Mouse (Mus musculus) embryonic facial prominence, embryonic 15.5 days (tissue): ENCODE measurements around the gene Fars2. TPM values are rescaled to one million over a fixed set of nuclear protein-coding genes. Genes with fewer than 3 reads are reported as not detected.

ENCODE experiments used
- ATAC-seq: fragments of 200-750 bp; cut with Nextera tagmentation; 2 replicates; pipeline ENCODE4 v1.8.0; 2017; ENCODE audit warnings: low read depth, moderate TSS enrichment; ENCODE audit not compliant: insufficient number of reproducible peaks, low FRiP score, low TSS enrichment
- H3K27ac ChIP-seq: fragments of 300-500 bp; sonication (generic); replicated peaks from 2 replicates; pipeline ENCODE4 v1.5.1; 2015; ENCODE audit warnings: mild to moderate bottlenecking, inconsistent platforms
- H3K27me3 ChIP-seq: fragments of 300-500 bp; sonication (generic); 2 replicates; pipeline ENCODE4 v1.6.1; 2015; ENCODE audit warnings: inconsistent platforms
- H3K36me3 ChIP-seq: fragments of 300-500 bp; sonication (generic); 2 replicates; pipeline ENCODE4 v1.6.1; 2015; ENCODE audit warnings: mild to moderate bottlenecking, inconsistent platforms
- H3K4me1 ChIP-seq: fragments of 300-500 bp; sonication (generic); 2 replicates; pipeline ENCODE4 v1.6.1; 2015; ENCODE audit warnings: inconsistent platforms
- H3K4me2 ChIP-seq: fragments of 300-500 bp; sonication (generic); replicated peaks from 2 replicates; pipeline ENCODE4 v1.6.1; 2015; ENCODE audit warnings: mild to moderate bottlenecking, inconsistent platforms
- H3K4me3 ChIP-seq: fragments of 300-500 bp; sonication (generic); replicated peaks from 2 replicates; pipeline ENCODE4 v1.5.1; 2015; ENCODE audit warnings: mild to moderate bottlenecking, inconsistent platforms
- H3K9ac ChIP-seq: fragments of 300-500 bp; sonication (generic); 2 replicates; pipeline ENCODE4 v1.6.1; 2015; ENCODE audit warnings: inconsistent platforms
- H3K9me3 ChIP-seq: fragments of 300-500 bp; sonication (generic); replicated peaks from 2 replicates; pipeline ENCODE4 v1.6.1; 2016; ENCODE audit warnings: inconsistent platforms
- WGBS: fragments of 180-500 bp; shearing (Covaris S2); methylation state at CpG from one replicate; pipeline ENCODE4 v1.1.7; 2015; 5-methylcytosine and 5-hydroxymethylcytosine counted together
- polyA plus RNA-seq: library from polyadenylated mRNA; unstranded; fragments of >200 nt; fragmentation: Nextera tagmentation; extraction: Ambion mirVana; gene quantifications from 2 replicates; pipeline ENCODE4 v1.2.1, GENCODE M21; 2015

The Fars2 gene
- polyA plus RNA-seq, 1 experiment from 2014 or later, result 34.1 TPM

DNA sequence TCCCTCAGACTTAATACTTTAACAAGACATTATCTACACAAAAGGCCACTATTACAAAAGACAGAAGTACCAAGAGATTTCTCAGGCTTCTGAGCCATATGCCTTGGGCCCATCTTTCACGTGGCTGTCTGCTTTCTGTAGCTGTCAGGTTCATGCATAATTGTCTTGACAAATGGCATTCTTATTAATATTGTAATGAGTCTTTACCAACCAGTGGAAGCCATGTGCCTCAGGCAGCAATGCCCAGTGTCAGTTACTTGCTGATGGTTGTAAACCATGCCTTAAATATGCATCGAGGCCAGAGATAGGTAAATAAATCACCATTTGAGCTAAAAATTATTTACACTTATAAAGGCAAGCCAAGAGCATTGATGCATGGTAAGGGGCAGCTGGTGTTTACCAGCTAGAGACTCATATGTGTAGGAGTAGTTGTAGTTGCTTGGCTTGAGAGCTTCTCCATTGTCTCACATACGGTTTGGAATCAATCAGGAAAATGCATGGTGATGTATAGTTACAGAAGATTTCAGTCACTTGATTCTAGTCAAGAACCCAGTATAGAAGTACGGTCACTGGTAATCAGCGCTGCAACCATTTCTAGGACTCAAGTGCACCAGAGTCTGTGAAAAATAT lies 76.4 kb downstream of the Fars2 start:
- H3K27me3 ChIP-seq, result no peaks in the 10 kb centered on the region
- no peak overlapping the region for H3K27ac ChIP-seq
- ATAC-seq, result no peak
- H3K4me3 ChIP-seq, result no peak overlapping the region
- no peak overlapping the region for H3K4me2 ChIP-seq
- no peaks in the 10 kb centered on the region for H3K36me3 ChIP-seq
- no peak overlapping the region for H3K9ac ChIP-seq
- WGBS, result 80% methylated on average over 5 of the region's 5 CpGs
- H3K9me3 ChIP-seq, result no peaks in the 10 kb centered on the region
- H3K4me1 ChIP-seq, result no peaks in the 10 kb centered on the region

DNA sequence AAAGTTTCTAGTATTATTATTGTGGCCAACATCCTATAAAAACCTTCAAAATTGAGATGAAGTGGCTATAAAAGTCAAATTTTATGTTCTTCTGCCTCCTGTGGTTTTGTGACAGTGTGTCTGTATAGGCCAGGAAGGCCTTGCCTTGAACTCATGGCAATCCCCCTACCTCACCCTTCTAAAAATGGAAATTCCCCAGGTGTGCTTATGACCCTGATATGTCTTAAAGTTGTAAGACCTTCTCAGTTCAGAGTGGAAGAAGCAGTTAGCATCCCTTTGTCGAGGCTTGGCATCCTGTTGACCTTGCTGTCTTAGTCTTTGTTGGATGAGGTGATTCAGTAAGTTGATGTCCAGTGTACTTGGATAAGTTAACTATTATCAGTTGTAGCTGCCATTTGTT lies 82.1 kb downstream of the Fars2 start:
- no peaks in the 10 kb centered on the region for H3K4me1 ChIP-seq
- no peak overlapping the region for H3K27ac ChIP-seq
- no peak overlapping the region for H3K4me3 ChIP-seq
- no peak for ATAC-seq
- 91% methylated on average over 1 of the region's 1 CpGs for WGBS
- no peak overlapping the region for H3K4me2 ChIP-seq
- no peaks in the 10 kb centered on the region for H3K9me3 ChIP-seq
- H3K27me3 ChIP-seq, result no peaks in the 10 kb centered on the region
- H3K9ac ChIP-seq, result no peak overlapping the region
- no peaks in the 10 kb centered on the region for H3K36me3 ChIP-seq

DNA sequence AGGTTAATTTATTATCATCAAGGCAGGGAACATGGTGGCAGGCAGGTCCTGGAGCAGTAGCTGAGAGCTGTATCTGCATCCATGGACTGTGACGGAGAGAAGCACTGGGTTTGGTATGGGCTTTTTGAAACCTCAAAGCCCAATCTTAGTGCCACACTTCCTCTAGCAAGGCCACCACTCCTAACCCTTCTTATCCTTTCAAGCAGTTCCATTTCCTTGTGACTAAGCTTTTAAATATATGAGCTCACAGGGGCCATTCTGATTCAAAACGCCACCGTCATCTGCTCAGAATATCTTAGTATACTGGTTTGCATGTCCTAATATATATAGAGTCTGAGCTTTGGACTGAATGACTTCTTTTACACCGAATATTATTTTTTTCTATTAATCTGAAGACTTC lies 83.2 kb downstream of the Fars2 start:
- Histone ChIP-seq H3K36me3 (no peaks in the 10 kb centered on the region), H3K4me2 (no peak overlapping the region), H3K4me1 (no peaks in the 10 kb centered on the region), H3K9me3 (no peaks in the 10 kb centered on the region), H3K4me3 (no peak overlapping the region), H3K27ac (no peak overlapping the region), H3K27me3 (no peaks in the 10 kb centered on the region), H3K9ac (no peak overlapping the region)
- 87% methylated on average over 4 of the region's 4 CpGs for WGBS
- ATAC-seq, result no peak

DNA sequence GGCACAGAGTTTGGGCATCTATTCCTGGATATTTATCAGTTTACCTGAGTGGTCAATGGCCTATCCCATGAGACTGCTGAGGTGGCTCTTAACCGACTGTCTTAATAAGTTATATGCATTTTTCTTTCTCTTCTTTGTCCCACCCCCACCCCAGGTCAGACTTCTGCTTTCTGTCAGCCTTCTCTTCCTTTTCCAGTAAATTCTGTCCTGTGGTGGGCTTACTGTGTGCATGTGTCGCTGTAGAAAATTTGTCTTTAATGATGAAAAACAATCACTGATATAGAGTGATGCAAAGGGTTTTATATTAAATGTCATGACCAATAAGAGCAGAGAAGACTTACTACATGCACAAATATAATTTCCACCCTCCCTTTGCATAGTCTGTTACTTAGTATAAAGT lies 85.3 kb downstream of the Fars2 start:
- no peak overlapping the region for H3K9ac ChIP-seq
- WGBS, result 74% methylated on average over 2 of the region's 2 CpGs
- no peak overlapping the region for H3K4me3 ChIP-seq
- no peaks in the 10 kb centered on the region for H3K36me3 ChIP-seq
- H3K4me2 ChIP-seq, result no peak overlapping the region
- no peaks in the 10 kb centered on the region for H3K27me3 ChIP-seq
- no peak overlapping the region for H3K27ac ChIP-seq
- no peaks in the 10 kb centered on the region for H3K9me3 ChIP-seq
- H3K4me1 ChIP-seq, result no peaks in the 10 kb centered on the region
- no peak for ATAC-seq

DNA sequence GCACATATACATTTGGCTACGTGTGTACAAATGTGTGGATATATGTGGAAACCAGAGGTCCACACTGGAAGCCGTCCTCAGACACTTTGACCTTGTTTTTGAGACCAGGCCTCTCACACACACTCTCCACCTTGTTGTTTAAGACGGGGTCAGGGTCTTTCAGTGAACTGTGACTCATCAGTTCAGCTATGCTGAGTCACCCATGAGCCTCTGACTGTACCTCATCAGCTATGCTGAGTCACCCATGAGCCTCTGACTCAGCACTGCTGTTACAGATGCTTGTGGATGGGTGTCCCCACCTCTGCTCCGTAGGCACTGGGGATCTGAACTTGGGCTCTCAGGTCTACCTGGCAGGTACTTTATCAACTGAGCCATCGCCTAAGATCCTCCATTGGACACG lies 85.8 kb downstream of the Fars2 start:
- Histone ChIP-seq H3K27ac (no peak overlapping the region), H3K4me2 (no peak overlapping the region), H3K4me1 (no peaks in the 10 kb centered on the region), H3K9me3 (no peaks in the 10 kb centered on the region), H3K9ac (no peak overlapping the region), H3K36me3 (no peaks in the 10 kb centered on the region), H3K4me3 (no peak overlapping the region), H3K27me3 (no peaks in the 10 kb centered on the region)
- 82% methylated on average over 6 of the region's 6 CpGs for WGBS
- no peak for ATAC-seq

DNA sequence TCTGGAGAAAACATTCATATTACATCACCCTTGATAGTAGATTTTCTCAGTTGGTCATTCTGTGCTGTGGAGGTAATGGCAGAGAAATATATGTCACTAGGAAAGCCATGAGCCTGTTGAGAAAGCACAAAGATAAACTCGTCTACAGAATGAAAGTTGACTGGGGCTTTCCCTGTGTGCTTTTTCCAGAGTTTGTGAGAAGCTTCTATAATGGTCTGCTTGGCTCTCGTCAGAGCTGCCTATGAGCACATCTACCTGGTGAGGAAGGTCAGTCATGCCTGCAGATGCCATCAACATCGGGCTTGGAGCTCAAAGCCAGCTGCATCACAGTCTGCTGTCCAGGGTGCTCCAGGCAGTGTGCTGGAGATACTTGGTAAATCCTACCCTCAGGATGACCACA lies 87.1 kb downstream of the Fars2 start:
- Histone ChIP-seq H3K9ac (no peak overlapping the region), H3K9me3 (no peaks in the 10 kb centered on the region), H3K27ac (no peak overlapping the region), H3K4me2 (no peak overlapping the region), H3K36me3 (no peaks in the 10 kb centered on the region), H3K4me3 (no peak overlapping the region), H3K4me1 (no peaks in the 10 kb centered on the region), H3K27me3 (no peaks in the 10 kb centered on the region)
- 78% methylated on average over 3 of the region's 3 CpGs for WGBS
- no peak for ATAC-seq

DNA sequence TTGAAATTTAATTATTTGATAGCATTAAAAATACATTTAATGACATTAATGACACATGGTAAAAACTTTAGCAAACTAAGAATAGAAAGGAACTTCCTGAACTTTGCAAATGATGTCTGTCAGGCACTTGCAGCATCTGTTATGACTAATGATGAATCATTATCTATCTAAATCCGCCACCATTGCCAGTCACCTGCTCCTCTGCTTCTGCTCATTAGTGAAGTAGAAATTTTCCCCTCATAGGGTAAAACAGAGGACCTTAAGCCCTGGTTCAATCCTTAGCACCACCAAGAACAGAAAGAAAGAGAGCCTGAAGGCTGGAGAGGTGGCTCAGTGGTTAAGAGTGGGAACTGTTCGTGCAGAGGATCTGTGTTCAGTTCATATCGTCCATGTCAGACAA lies 93.8 kb downstream of the Fars2 start:
- no peak overlapping the region for H3K27ac ChIP-seq
- ATAC-seq, result no peak
- no peak overlapping the region for H3K4me2 ChIP-seq
- no peak overlapping the region for H3K4me3 ChIP-seq
- H3K9ac ChIP-seq, result no peak overlapping the region
- no peaks in the 10 kb centered on the region for H3K9me3 ChIP-seq
- no peaks in the 10 kb centered on the region for H3K36me3 ChIP-seq
- WGBS, result 81% methylated on average over 3 of the region's 3 CpGs
- H3K4me1 ChIP-seq, result no peaks in the 10 kb centered on the region
- H3K27me3 ChIP-seq, result no peaks in the 10 kb centered on the region

DNA sequence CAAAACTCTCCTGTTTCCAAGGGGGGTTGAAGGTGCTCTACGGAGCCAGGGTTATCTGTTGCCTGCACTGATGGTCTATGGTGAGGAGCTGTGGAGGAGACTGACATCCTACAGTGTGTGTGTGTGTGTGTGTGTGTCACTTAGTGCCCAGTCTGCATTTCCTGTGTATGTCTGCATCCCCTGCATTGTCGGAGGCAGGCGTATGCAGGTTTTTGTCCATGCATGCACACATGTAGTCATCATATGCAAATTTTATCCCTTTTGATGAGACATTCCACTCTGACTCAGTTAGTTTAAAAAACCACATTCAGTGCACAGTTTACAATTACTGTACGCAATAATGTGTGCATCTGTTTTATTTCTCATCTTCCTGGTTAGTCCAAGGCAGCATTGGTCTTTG lies 96.8 kb downstream of the Fars2 start:
- WGBS, result 73% methylated on average over 4 of the region's 4 CpGs
- H3K27ac ChIP-seq, result no peak overlapping the region

DNA sequence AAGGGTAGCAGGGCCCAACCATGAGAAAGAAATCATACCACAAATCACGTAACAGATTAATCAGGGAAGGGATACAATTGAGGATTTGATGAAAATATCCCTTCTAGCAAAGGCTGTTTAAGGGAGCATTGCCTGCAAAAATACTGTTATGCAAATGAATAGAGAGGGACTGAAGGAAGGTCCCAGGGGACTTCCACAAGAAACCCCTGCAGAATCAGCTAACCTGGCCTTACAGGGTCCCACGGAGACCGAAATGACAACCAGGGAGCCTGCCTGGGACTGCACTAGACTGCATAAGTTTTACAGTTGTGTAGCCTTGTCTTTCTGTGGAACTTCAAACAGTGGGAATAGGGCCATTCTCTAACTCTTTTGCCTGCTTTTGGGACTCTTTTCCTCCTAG lies 98.8 kb downstream of the Fars2 start:
- ATAC-seq, result no peak
- 83% methylated on average over 3 of the region's 3 CpGs for WGBS

More for the DNA sequence above, 96.8 kb downstream of the Fars2 start:
- Histone ChIP-seq H3K4me1 (no peaks in the 10 kb centered on the region), H3K36me3 (no peaks in the 10 kb centered on the region), H3K4me3 (no peak overlapping the region), H3K9ac (no peak overlapping the region), H3K9me3 (no peaks in the 10 kb centered on the region), H3K27me3 (no peaks in the 10 kb centered on the region), H3K4me2 (no peak overlapping the region)
- ATAC-seq, result no peak

DNA sequence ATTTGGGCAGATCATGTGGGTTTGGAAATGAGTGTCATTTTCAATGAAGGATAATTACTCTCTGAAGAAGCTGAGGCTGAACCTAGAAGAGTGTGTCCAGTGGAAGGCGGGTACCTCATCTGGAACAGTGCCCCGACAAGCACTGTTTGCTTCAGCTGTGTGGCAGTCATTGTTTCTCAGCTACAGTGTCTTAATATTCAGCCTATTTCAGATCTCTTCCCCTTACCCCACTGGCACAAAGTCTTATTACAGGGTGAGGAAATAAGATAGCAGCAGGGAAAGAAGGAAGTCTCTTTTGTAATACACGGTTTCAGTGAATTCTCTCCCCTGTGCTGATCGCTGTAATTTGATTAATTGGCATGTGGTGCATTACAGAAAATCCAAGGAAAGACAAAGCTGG lies 101.1 kb downstream of the Fars2 start:
- H3K36me3 ChIP-seq, result no peaks in the 10 kb centered on the region
- no peak for ATAC-seq
- no peaks in the 10 kb centered on the region for H3K4me1 ChIP-seq
- no peak overlapping the region for H3K4me2 ChIP-seq
- H3K4me3 ChIP-seq, result no peak overlapping the region
- no peak overlapping the region for H3K9ac ChIP-seq
- no peak overlapping the region for H3K27ac ChIP-seq
- H3K27me3 ChIP-seq, result no peaks in the 10 kb centered on the region
- H3K9me3 ChIP-seq, result no peaks in the 10 kb centered on the region
- WGBS, result 75% methylated on average over 4 of the region's 4 CpGs

More for the DNA sequence above, 98.8 kb downstream of the Fars2 start:
- Histone ChIP-seq H3K27ac (no peak overlapping the region), H3K27me3 (no peaks in the 10 kb centered on the region), H3K4me2 (no peak overlapping the region), H3K36me3 (no peaks in the 10 kb centered on the region), H3K4me1 (no peaks in the 10 kb centered on the region), H3K9me3 (no peaks in the 10 kb centered on the region), H3K4me3 (no peak overlapping the region), H3K9ac (no peak overlapping the region)

DNA sequence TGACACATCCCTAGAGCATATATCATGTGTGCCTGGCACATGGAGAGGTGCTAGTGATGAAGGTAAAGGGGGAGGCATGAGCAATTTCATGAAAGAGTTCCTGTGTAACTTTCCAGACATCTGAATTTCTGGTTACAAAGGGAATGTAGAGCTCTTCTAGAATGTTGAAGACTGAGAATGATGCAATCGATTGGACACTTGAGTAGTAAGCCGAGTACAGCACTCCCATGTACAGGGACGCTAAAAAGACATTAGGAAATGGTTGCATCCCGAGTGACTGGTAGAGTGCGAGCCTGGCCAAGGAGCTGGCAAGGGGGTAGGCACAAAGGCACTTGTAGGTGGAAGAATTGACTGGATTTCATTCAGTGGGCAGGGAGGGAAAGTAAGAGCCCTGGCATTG lies 102.3 kb downstream of the Fars2 start:
- Histone ChIP-seq H3K36me3 (no peaks in the 10 kb centered on the region), H3K9me3 (no peaks in the 10 kb centered on the region), H3K4me1 (no peaks in the 10 kb centered on the region), H3K4me3 (no peak overlapping the region), H3K27me3 (no peaks in the 10 kb centered on the region), H3K27ac (no peak overlapping the region), H3K4me2 (no peak overlapping the region), H3K9ac (no peak overlapping the region)
- 84% methylated on average over 5 of the region's 5 CpGs for WGBS
- no peak for ATAC-seq

DNA sequence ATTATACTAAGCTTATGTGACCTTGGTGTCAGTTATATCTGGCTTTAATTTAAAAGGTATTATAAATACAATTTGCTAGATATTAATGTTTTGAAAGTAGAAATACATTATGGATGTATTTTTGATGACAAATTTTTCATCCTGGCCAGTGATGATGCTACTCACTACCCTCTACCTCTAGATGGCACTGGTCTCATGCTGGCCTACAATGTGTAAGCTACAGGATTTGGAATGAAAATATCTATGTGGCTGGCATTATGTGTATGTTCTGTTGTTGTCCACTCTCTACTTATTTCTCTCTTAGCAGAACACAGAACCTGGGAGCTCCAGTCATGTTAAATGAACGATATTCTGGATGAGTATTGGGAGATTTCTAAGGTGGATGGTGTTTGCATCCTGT lies 104.7 kb downstream of the Fars2 start:
- no peak overlapping the region for H3K4me3 ChIP-seq
- H3K36me3 ChIP-seq, result no peaks in the 10 kb centered on the region
- no peak for ATAC-seq
- no peak overlapping the region for H3K4me2 ChIP-seq
- no peaks in the 10 kb centered on the region for H3K27me3 ChIP-seq
- H3K9ac ChIP-seq, result no peak overlapping the region
- no peak overlapping the region for H3K27ac ChIP-seq
- H3K4me1 ChIP-seq, result no peaks in the 10 kb centered on the region
- 87% methylated on average over 1 of the region's 1 CpGs for WGBS
- no peaks in the 10 kb centered on the region for H3K9me3 ChIP-seq
